Mouse (Mus musculus) hindbrain, embryonic 10.5 days (tissue): ENCODE measurements around the gene Ube4b. TPM values are rescaled to one million over a fixed set of nuclear protein-coding genes. Genes with fewer than 3 reads are reported as not detected.

Source experiments
- polyA plus RNA-seq: library from polyadenylated mRNA; unstranded; fragments of >200 nt; fragmentation: Nextera tagmentation; extraction: Ambion mirVana; gene quantifications from 2 replicates; pipeline ENCODE4 v1.2.1, GENCODE M21; 2016

The Ube4b gene
- polyA plus RNA-seq, 1 experiment from 2014 or later, result 65.6 TPM

Other genes with a start within 250 kb of the Ube4b start
- gene Kif1b, start 119.1 kb downstream of the Ube4b start, polyA plus RNA-seq, result 77.1 and 90.9 TPM in 2 replicates
- not detected in 2 replicates for gene Rbp7, start 28.2 kb upstream of the Ube4b start, polyA plus RNA-seq
- 0.44 TPM in 1 of 2 replicates, not detected in the other for gene Tmem274, start 50.6 kb upstream of the Ube4b start, polyA plus RNA-seq
- gene Nmnat1, start 58.5 kb upstream of the Ube4b start, polyA plus RNA-seq, result 17.0 TPM in 2 replicates
- 49.0 and 50.9 TPM in 2 replicates for gene Lzic, start 58.5 kb upstream of the Ube4b start, polyA plus RNA-seq
- 62.7 and 68.2 TPM in 2 replicates for gene Ctnnbip1, start 91.5 kb upstream of the Ube4b start, polyA plus RNA-seq
- 36.0 and 57.4 TPM in 2 replicates for gene Clstn1, start 159.7 kb upstream of the Ube4b start, polyA plus RNA-seq